Mouse (Mus musculus) 416B (cell line): ENCODE data around the gene Rnf212b.
A peak's percentile ranks its signal among the peaks of the same experiment; 100 is the strongest.

Experiments used
- DNase-seq: peaks from one replicate; pipeline ENCODE4 v3.0.0; 2011; ENCODE audit warnings: low read depth

The Rnf212b gene

GRCm38 (mm10) chr14:54796760-54797159, 17.2 kb upstream of the Rnf212b start:
- peak; percentile 19 for DNase-seq

DNA sequence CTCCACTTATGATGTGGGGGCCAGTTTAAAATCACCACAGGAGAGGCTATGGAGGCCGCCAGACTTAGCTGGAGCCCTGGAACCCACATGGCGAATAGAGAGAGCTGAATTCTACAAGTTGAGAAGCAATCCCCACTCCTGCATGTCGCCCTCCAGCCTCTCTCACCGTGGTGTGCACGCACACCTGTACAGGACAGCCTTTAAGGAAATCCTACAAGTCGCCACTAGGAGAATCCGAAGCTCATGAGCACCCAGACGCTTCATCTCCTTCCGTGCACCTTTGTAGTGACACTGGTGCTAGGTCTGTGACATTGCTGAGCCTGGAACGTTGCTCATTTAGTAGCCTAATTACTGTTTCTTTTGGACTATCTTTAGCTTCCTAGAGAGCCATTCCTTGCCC, 14.3 kb upstream of the Rnf212b start:
- DNase-seq = no peak

DNA sequence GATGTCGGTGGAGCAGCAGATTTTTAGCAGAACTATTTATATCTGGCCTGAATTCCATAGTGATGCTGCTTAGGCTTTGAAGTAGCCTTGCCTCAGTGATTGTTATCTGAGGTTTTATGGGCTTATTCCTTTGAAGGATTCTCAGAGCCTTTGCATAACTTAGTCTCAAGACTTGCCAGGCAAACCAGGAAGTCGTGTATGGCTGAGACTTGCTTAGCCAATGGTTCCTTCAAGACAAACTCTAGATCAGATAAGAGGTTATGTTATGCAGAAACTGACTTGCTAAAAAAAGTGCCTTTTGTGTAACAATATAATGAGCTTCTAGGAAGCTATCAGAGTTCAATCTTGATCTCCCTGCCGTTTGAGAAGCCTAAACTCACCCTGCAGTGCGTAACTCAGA, 11.5 kb upstream of the Rnf212b start:
- peak; percentile 51 for DNase-seq

DNA sequence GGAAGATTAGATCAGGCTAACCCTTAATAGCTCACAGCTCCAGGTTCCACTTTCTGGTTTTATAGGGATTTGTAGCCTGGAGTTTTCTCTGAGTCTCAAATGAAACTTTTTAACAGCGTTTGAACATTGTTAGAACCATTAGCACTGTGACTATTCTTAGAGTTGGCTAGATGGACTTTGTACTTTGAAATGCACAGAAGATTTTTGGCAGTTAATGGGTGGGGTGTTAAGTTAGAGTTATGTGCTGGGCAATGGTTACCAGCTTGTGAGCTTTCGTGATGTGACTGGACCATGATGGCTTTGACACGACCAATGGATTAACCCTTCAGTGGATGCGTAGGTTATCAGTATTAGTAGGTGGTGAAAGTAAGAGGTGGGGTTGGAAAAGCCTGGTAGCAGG, 7.8 kb upstream of the Rnf212b start:
- no peak for DNase-seq

DNA sequence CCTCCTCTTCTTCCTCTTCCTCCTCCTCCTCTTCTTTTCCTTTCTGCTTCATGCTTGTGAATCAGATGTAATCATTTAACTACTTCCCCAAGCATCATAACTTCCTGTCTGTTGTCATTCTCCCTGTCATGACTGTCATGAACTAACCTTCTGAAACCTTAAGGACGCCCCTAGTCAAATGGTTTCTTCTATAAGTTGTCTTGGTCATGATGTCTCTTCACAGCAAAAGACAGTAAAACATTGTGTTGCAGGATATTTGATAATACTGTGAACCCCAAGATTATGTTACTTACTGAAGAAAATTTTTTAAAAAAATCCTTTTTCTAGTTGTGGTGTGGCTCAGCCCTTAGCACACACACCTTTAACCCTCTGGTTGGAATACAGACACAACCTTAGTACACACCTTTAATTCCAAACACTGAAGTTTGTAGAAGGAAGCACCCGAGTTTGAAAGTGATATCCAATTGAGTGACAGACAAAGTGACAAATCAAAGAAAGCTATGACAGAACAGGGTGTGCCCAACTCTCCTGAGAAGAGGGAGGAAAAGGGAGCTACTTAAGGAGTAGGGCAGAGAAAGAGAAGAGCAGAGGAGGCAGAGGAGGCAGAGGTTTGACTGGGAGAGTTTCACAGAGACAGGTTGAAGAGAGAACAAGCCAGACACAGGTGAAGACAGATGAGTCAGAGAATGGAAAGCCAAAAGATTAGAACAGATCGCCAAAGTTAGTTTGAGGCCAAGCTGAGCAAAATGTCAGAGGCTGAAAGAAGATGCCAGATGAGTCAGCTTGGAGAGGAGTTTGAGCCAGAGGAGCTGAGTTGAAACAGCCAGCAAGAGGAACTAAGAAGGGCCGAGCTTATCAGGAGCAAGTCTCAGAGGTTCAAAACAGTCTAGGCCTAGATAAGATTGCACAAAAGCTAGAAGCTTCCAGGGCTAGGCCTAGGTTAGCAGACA, 4.9 kb upstream of the Rnf212b start:
- DNase-seq = peak; percentile 64

GRCm38 (mm10) chr14:54809668-54810033, 4.3 kb upstream of the Rnf212b start:
- no peak for DNase-seq

DNA sequence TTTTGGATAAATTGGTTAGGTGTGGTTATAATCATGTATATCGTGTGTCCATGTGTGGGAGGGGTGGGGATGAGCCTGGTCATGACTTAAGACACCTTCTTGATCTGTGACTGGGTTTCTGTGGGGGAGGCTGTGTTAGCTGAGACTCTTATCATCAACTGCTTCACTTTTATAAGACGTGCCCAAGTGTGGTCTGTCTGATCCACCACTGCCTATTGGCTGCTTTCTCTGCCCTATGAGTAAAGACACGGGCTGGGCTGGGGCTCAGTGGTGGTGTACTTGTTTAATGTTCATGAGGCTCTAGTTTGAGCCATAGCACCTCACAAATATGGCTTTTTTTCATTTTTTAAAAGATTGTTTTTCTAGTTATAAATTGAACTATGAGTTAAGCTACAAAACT, 1.8 kb downstream of the Rnf212b start:
- DNase-seq = peak; percentile 11

DNA sequence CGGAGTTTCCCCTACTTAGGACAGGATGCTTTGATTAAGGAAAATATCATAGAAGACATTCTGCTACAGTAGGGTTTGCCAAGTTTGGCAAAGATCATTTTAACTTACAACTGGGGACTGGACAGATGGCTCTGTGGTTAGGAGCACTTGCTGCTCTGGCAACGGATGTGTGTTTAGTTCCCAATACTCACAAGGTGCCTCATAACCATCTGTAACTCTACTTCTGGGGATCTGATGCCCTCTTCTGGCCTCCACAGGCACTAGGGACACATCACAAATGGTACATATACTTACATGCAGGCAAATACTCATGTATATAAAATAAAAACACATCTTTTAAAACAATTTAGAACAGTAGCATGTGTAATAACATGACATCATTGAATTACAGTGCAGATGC, 3.9 kb downstream of the Rnf212b start:
- peak; percentile 86 for DNase-seq

DNA sequence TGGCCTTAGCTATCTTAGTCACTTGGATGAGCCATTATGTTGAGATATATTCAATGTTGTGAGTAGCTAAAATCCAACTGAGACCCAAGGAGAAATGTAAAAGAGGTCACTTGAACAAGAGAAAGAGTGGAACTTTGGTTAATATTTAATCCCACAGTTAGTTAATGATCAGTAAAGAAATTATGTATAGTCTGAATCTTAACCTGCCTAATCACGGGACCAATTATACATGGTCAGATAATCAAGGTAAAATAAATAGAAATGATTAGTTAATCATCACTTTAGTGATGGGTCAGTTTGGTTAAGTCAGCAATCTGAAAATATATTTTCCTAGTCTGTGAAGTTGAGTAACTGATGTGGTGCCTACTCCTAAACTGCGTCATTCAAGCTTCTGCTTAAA, 8.4 kb downstream of the Rnf212b start:
- no peak for DNase-seq

DNA sequence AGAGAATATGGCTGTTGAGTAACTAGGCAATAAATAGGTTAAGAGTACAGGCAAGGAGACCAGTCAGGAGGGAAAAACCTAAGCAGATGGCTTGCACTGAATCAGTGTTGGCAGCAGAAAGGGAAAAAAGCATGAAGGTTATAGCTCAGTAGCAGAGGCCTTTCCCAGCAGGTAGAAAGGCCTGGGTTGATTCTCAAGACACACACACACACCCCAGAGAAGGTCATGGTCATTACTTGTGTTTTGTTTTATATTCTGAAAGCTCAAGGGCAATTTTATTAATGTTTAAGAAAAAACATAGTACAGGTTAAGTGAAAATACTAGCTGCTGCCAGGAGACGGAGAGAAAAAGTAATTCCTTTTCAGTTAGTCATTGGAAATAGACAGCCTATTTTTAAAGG, 9.8 kb downstream of the Rnf212b start:
- no peak for DNase-seq

DNA sequence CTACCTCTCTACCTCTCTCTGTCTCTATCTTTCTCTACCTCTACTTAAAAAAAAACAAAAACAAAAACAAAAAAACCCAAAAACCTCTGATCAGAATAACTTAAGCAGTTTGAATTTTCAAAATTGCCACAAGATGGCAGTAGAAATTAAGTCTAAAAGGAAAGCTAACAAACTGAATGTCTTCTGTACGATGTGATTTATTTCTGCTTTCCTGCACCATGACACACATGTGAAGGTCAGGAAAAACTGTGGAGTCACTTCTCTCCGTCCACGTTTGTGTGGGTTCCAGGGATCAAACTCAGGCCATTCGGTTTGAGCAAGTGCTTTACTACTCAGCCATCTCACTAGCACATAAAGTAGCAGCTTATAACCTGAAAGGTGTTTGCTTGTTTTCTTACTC, 29.5 kb downstream of the Rnf212b start:
- DNase-seq = peak; percentile 77

- DNase-seq = no peak
These were observed 41.8 kb downstream of the Rnf212b start for GRCm38 (mm10) chr14:54855726-54856125.

- DNase-seq = peak; percentile 25
These were observed 42.8 kb downstream of the Rnf212b start for GRCm38 (mm10) chr14:54856703-54857102.

DNA sequence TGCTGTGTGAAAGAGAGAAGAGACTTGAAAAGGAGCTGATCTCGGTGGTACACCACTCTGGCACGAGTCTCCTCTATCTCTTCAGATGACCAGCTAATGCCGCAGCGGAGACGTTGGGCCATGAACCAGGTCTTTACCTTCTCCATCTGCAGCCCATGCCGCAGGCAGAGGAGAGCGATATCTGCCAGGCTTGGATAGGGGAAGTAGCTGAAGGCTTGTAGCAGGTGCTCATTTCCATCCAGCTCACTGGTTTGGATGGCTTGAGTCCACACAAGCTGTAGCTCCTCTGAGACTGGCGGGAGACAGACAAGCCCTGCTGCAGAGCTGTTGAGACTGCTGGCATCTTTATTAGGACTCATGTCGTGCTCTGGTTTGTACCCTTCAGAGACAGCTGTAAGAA, 44.0 kb downstream of the Rnf212b start:
- DNase-seq = no peak

DNA sequence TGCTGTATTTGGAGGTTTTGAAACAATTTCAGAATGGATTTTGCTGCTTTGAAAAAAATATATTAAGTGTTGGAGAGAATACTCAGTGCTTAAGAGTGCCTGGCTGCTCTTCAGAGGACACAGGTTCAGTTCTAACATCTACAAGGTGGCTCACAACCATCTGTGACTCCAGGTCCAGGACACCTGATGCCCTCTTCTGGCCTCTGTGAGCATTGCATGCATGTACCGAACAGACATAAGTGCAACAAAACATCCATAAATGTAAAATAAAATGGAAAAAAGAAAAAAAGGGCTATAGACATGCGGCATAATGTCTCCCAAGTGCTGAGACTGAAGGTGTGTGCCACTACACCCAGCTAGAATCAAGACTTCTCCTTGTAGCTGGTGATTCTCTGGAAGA, 46.6 kb downstream of the Rnf212b start:
- DNase-seq = peak; percentile 66

- peak; percentile 91 for DNase-seq
These were observed 49.8 kb downstream of the Rnf212b start for GRCm38 (mm10) chr14:54863501-54864312.

- peak; percentile 88 for DNase-seq
These were observed 50.5 kb downstream of the Rnf212b start for GRCm38 (mm10) chr14:54864313-54865036.

DNA sequence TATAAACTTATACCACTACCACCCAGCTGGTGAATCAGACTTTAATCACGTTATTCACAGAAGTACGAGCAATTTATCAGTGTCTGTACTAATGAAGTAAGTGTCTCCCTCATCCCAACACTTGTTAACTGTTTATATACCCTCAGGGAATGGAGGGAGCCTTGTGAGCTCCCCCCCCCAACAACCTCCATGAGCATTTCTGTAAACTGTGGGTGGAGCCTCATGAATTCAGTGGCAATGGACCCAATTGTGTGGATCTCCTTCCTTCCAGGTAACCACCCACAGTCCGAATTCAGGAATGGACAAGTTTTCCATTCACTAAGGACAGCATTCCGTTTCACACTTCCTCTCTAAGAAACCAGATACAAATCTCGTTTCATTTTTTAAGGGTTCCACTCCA, 51.7 kb downstream of the Rnf212b start:
- no peak for DNase-seq

DNA sequence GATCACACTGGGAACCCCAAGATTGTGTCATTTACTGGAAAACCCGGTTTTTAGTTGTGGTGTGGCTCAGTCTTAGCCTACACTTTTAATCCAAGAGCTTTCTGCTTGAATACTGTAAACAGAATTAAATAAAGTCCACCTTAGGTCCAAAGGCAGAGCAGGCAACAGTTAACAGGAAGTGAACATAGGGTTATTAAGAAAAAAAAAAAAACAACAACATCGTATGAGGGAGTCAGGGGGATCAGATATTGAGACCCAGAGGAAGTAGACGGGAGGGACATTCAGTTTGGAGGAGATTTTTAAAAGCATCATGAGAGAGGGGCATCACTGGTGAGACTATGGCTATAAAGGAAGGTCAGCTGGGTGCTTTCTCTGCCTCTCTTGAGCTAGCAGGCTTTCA, 52.3 kb downstream of the Rnf212b start:
- no peak for DNase-seq

DNA sequence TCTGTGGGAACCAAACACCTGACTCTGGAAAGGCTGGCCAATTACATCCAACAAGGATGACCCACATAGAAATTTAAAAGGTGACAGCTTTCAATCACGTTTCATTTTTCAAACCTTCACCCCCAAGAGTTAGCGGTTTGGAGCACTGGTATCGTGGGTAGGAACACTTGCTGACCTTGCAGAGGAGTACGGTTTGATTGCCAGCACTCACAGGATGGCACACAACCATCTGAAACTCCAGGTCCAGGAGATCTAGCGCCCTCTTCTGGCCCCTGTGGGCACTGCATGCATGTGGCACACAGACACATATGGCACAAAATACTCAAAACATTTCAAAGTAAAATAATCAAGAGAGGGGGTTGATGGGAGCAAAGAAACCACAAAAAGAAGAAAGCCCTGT, 53.0 kb downstream of the Rnf212b start:
- peak; percentile 40 for DNase-seq

- peak; percentile 54 for DNase-seq
These were observed 54.1 kb downstream of the Rnf212b start for GRCm38 (mm10) chr14:54868026-54868425.

GRCm38 (mm10) chr14:54870861-54871260, 56.9 kb downstream of the Rnf212b start, which contains the start of gene Homez:
Gene Homez, minus strand, starts transcription at chr14:54870961.
- DNase-seq = no peak
